Mouse (Mus musculus): ENCODE data around the gene Tspo. TPM values are rescaled to one million over a fixed set of nuclear protein-coding genes. Genes with fewer than 3 reads are reported as not detected.
A peak's percentile ranks its signal among the peaks of the same experiment; 100 is the strongest.

Gene Tspo
- polyA plus RNA-seq, 1 experiment from 2014 or later = 149 TPM

DNA sequence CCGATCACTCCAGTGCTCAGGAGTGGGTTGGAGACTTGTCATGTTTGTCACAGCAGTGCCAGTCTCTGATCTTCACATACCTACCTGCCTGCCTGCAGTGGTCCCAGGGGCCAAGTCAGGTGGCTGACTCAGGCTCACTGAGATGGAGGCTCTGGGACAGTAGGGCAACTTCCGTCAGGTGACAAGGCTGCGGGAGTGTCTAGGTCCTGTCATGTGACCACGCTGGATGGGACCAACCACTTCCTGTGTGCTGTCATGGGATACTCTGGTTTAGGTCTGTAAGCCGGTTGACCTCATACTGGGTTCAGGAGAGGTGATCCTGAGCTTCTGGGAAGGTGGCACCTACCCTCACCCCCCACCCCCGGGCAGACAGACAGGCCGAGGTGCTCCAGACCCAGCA is 17.4 kb upstream of the Tspo start:
- Histone ChIP-seq H3K36me3 (peaks cover 90% of the 10 kb centered on the region), H3K27ac (no peak overlapping the region)
- 91% methylated on average over 7 of the region's 7 CpGs for WGBS

DNA sequence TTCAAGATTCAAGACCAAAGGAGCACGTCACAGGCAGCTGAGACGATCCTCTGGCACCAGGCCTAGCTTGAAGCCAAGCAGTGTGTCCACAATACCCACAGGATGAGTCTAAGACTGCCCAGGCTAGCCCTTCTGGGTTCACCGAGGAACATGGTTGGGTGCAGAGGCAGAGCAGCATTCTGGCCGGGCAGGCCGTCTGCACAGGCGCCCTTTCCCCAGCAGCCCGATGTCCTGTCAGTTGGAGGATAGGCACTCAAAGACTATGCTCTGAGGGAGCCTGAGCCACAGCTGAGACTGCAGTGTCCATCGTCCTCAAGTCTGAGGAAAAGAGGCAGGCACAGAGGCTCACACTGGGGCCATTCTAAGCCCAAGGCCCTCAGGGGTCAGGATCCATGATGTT is 16.2 kb upstream of the Tspo start:
- no peaks in the 10 kb centered on the region for H3K9me3 ChIP-seq (replicated peaks)
- H3K27ac ChIP-seq = no peak overlapping the region
- H3K4me1 ChIP-seq (replicated peaks) = no peaks in the 10 kb centered on the region
- H3K4me2 ChIP-seq = no peak overlapping the region
- peaks cover 82% of the 10 kb centered on the region for H3K36me3 ChIP-seq
- ATAC-seq (replicated peaks; ENCODE audit: insufficient number of reproducible peaks, insufficient read depth, low FRiP score, low read depth) = no peak
- H3K27me3 ChIP-seq = no peaks in the 10 kb centered on the region
- 84% methylated on average over 8 of the region's 8 CpGs for WGBS
- no peak overlapping the region for H3K4me3 ChIP-seq
- no peak overlapping the region for H3K9ac ChIP-seq

More for the DNA sequence above, 17.4 kb upstream of the Tspo start:
- Histone ChIP-seq H3K9ac (no peak overlapping the region), H3K4me2 (no peak overlapping the region), H3K9me3 (replicated peaks) (no peaks in the 10 kb centered on the region), H3K4me3 (no peak overlapping the region), H3K4me1 (replicated peaks) (peaks cover 9% of the 10 kb centered on the region), H3K27me3 (no peaks in the 10 kb centered on the region)
- no peak for ATAC-seq (replicated peaks; ENCODE audit: insufficient number of reproducible peaks, insufficient read depth, low FRiP score, low read depth)

DNA sequence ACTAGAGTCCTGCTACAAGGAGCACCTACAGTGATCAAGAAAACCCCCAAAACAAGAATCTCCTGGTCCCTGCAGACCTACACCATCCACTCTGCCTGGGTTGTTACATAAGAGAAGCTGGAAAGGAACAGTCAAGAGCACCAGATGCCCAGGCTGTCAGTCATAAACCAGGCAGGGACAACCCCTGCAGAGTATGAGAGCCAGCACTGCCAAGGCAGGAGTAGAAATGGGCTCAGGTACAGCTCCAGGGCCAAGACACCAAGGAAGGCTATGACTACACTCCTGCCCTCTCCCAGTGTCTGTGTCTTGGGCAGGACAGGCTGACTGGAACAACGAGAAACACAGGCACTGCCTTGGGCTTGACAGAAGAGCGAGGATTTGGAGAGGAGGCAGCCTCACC is 13.3 kb upstream of the Tspo start:
- H3K9me3 ChIP-seq (replicated peaks) = no peaks in the 10 kb centered on the region
- H3K4me2 ChIP-seq = no peak overlapping the region
- peaks cover 58% of the 10 kb centered on the region for H3K36me3 ChIP-seq
- ATAC-seq (replicated peaks; ENCODE audit: insufficient number of reproducible peaks, insufficient read depth, low FRiP score, low read depth) = no peak
- H3K4me3 ChIP-seq = no peak overlapping the region
- peaks cover 8% of the 10 kb centered on the region for H3K4me1 ChIP-seq (replicated peaks)
- no peak overlapping the region for H3K9ac ChIP-seq
- no peaks in the 10 kb centered on the region for H3K27me3 ChIP-seq
- no peak overlapping the region for H3K27ac ChIP-seq
- 89% methylated on average over 2 of the region's 2 CpGs for WGBS

DNA sequence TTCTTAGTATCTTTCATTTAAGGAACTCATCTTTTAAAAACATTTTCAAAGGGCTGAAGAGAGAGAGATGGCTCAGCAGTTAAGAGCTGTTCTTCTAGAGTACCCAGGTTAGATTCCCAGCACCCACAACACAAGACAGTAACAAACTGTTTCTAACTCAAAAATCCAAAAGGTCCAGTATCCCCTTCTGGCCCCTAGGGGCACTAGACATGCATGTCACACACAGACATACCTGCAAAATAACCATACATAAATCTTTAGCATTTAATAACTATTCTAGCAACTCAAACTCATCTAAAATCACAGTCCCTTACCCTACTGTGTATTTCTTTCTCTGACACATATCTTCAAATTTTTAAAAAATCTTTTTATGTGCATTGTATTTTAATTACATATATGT is 9.6 kb upstream of the Tspo start:
- H3K27ac ChIP-seq = no peak overlapping the region
- H3K36me3 ChIP-seq = peaks cover 21% of the 10 kb centered on the region
- H3K27me3 ChIP-seq = no peaks in the 10 kb centered on the region
- H3K4me3 ChIP-seq = no peak overlapping the region
- H3K9ac ChIP-seq = no peak overlapping the region
- H3K4me2 ChIP-seq = no peak overlapping the region
- no peaks in the 10 kb centered on the region for H3K9me3 ChIP-seq (replicated peaks)
- no peak for ATAC-seq (replicated peaks; ENCODE audit: insufficient number of reproducible peaks, insufficient read depth, low FRiP score, low read depth)
- H3K4me1 ChIP-seq (replicated peaks) = peaks cover 13% of the 10 kb centered on the region

DNA sequence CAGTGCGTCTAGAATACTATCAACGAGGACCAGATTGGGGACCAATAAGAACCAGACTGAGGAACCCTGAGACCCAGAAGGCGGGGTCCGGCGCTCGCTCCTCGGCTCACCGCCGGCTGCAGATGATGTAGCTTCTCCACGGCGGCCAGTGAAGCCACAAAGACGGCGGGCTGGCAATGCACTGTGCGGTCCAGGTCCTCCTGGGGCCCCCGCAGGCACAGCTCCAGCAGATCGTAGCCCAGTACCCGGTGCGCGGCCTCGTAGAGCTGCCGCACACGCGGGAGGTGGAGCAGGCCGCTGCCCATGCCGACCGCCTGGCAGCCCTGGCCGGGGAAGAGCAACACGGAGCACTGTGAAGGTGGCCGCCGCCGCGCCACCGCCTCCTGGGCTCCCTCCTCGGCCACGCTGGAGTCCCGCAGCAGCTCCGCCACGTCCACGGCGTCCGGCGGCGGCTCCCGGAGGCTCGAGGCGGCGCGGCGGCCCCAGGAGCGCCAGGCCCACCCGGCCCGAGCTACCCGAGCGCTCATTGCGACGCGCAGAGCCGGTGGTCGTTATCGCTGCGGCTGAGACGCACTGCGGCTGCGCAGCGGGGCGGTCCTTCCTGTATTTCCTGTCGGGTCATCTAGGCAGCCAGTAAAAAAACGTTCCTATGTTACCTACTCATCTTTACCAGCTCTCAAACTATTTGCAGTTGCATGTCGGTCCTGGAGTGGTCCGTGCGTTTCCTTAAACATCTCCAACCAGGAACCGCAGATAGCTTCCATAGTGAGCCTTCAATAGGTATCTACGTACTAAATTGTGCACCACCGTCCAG is 8.0 kb upstream of the Tspo start:
- Histone ChIP-seq H3K27me3 (no peaks in the 10 kb centered on the region), H3K36me3 (peaks cover 6% of the 10 kb centered on the region; the same call in 1 of the 2 replicates), H3K4me2 (peak overlapping the region; percentile 91), H3K27ac (peak overlapping the region; percentile 91), H3K4me1 (replicated peaks) (peaks cover 13% of the 10 kb centered on the region), H3K9me3 (replicated peaks) (no peaks in the 10 kb centered on the region), H3K4me3 (peak overlapping the region; percentile 89), H3K9ac (peak overlapping the region; percentile 95)
- under 1% methylated on average over 66 of the region's 74 CpGs for WGBS
- ATAC-seq (replicated peaks; ENCODE audit: insufficient number of reproducible peaks, insufficient read depth, low FRiP score, low read depth) = peak; percentile 85

DNA sequence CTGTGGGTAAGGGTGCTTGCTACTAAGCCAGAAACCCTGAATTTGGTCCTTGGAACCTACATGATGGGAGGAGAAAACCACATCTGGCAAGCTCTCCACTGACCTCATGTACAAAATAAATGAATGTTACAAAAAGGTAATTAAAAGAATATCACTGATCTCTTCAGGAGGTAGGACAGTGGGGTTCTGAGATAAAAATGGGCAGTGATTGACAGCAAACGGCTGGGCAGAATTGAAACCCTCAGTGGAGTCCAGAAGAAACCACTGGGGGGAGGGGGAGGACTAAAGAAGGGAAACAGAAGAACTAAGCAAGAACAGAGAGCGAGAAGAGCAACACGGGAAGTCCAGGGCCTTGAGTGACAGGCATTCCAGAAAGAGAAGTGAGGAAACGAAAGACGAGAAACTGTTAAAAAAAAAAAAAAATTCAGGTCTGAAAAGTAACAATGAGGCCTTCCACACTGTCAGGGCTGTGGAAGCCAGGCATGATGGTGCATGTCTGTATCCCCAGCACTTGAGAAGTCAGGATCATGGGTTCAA is 2.4 kb upstream of the Tspo start:
- no peak for ATAC-seq (replicated peaks; ENCODE audit: insufficient number of reproducible peaks, insufficient read depth, low FRiP score, low read depth)
- Histone ChIP-seq H3K27ac (no peak overlapping the region), H3K27me3 (no peaks in the 10 kb centered on the region), H3K4me1 (replicated peaks) (peaks cover 24% of the 10 kb centered on the region), H3K4me3 (no peak overlapping the region), H3K9me3 (replicated peaks) (no peaks in the 10 kb centered on the region), H3K4me2 (no peak overlapping the region), H3K9ac (no peak overlapping the region), H3K36me3 (no peaks in the 10 kb centered on the region)
- WGBS = 49% methylated on average over 5 of the region's 5 CpGs

DNA sequence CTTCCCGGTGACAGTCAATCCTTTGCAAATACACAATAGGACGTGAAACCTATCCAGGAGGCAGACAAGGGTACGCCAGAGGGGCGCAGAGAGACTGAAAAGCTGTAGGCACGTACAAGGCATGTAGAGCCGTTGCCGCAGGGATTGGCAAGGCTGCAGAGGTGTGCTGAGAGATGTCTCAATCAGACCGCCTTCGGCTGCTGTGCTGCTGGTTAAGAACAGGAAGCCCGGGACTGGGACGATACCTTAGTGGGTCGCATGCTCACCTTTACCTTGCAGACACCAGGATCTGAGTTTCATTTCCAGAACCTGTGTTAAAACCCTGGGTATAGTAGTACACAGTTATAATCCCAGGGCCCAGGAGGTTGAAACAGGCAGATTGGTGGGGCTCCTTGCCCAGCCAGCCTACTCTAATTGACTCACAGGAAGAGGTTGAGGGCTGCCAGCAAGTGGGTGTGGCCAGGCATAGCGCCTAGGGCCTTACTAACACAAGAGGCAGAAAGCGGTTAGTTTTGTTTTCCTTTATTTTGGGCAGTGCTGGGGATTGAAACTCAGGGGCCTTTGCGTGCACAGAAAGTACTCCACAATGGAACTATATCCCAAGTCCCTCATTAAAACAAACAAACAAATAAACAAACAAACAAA is 644 bp upstream of the Tspo start:
- peak overlapping the region; percentile 70 for H3K27ac ChIP-seq
- 35% methylated on average over 15 of the region's 15 CpGs for WGBS
- H3K36me3 ChIP-seq = no peaks in the 10 kb centered on the region
- ATAC-seq (replicated peaks; ENCODE audit: insufficient number of reproducible peaks, insufficient read depth, low FRiP score, low read depth) = 0 out of 2 replicates have a peak, but pooled peaks have one; percentile 49
- H3K4me2 ChIP-seq = peak overlapping the region; percentile 88
- no peaks in the 10 kb centered on the region for H3K27me3 ChIP-seq
- H3K9me3 ChIP-seq (replicated peaks) = no peaks in the 10 kb centered on the region
- H3K4me3 ChIP-seq = peak overlapping the region; percentile 65
- peak overlapping the region; percentile 66; the same call in 1 of the 2 replicates for H3K9ac ChIP-seq
- peaks cover 23% of the 10 kb centered on the region for H3K4me1 ChIP-seq (replicated peaks)

DNA sequence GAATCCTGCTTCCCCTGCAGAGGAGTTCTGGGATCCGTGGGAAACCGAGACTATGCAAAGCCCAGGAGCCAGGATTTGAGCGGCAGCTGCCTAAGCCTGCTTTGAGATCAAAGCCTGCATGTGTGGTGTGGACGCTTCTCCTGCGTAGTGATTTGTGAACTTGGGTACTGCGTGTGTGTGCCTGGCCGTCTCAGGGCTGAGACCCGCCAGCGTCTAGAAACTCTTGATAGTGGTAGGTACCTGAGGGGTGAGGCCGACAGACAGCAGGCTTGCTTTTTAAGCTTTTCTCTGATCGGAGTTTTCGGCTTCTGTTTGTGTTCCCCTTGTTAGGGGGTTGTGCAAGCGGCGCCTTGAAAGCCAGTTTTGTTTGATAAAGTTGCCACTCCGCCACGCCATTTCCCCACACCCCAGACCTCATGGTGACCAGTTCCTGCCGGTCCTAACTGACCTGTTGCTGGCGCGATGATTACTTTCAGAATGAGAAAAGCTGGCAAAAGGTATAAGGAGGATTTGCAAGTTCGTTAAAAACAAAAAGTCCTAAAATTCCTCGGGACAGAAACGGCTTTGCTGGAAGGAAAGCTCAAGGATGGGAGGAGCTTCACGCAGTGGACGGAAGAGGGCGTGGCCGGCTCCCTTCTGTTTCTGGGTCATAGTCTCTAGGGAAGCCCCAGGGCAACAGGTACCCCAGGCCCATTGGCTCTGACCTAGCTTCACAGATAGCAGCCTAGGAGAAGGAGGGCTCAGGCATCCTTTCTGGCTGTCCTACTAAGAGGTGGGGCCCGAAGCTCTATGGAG is 662 bp downstream of the Tspo start:
- peak; percentile 48 for ATAC-seq (replicated peaks; ENCODE audit: insufficient number of reproducible peaks, insufficient read depth, low FRiP score, low read depth)
- peaks cover 23% of the 10 kb centered on the region for H3K4me1 ChIP-seq (replicated peaks)
- H3K36me3 ChIP-seq = no peaks in the 10 kb centered on the region
- H3K4me3 ChIP-seq = peak overlapping the region; percentile 65
- peak overlapping the region; percentile 70 for H3K27ac ChIP-seq
- H3K27me3 ChIP-seq = no peaks in the 10 kb centered on the region
- H3K4me2 ChIP-seq = peak overlapping the region; percentile 88
- WGBS = 2% methylated on average over 27 of the region's 27 CpGs
- no peaks in the 10 kb centered on the region for H3K9me3 ChIP-seq (replicated peaks)
- peak overlapping the region; percentile 66 for H3K9ac ChIP-seq

DNA sequence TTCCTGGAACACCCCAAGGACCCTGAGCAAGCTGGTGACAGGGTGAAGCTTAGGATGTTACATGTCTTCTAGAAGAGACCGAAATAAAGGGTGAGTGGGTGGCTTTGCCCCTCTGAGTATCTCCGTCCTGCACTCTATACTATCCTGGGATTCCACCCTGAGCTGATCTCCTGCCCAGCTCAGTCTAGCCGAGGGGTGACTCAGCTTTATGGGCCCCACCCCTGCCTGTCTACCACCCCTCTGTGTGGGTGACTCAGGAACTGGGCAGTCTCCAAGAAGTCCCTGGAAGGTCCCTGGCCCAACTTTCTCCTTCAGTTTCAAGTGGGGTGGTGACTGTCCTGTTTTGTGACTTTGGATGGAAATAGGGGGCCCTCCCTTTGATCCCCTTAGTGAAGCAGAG is 2.0 kb downstream of the Tspo start:
- Histone ChIP-seq H3K4me3 (no peak overlapping the region), H3K36me3 (no peaks in the 10 kb centered on the region), H3K9ac (no peak overlapping the region), H3K9me3 (replicated peaks) (no peaks in the 10 kb centered on the region), H3K4me1 (replicated peaks) (peaks cover 26% of the 10 kb centered on the region), H3K4me2 (no peak overlapping the region), H3K27me3 (no peaks in the 10 kb centered on the region), H3K27ac (no peak overlapping the region)
- no peak for ATAC-seq (replicated peaks; ENCODE audit: insufficient number of reproducible peaks, insufficient read depth, low FRiP score, low read depth)
- WGBS = 65% methylated on average over 3 of the region's 3 CpGs

DNA sequence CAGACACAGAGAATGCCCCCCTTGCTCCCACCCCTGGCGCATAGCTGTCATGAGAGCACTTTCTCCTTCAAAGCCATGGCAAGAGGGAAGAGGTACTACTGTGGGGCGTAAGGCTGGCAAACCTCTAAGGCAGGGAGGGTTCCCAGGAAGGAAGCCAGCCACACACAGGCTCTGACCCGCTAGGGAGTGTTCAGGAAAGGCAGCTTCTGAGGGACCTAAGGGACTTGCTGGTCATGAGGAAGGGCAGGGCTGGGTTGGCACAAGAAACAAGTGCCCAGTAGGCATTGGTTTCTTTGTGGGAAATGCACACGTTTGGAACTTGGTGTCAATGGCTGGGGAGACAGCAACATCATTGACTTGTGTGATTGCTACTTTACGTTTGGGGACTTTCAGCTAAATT is 2.6 kb downstream of the Tspo start:
- no peak for ATAC-seq (replicated peaks; ENCODE audit: insufficient number of reproducible peaks, insufficient read depth, low FRiP score, low read depth)
- H3K36me3 ChIP-seq = no peaks in the 10 kb centered on the region
- no peak overlapping the region for H3K9ac ChIP-seq
- no peak overlapping the region for H3K4me3 ChIP-seq
- no peaks in the 10 kb centered on the region for H3K27me3 ChIP-seq
- H3K27ac ChIP-seq = no peak overlapping the region
- H3K4me2 ChIP-seq = no peak overlapping the region
- WGBS = 74% methylated on average over 5 of the region's 5 CpGs
- no peaks in the 10 kb centered on the region for H3K9me3 ChIP-seq (replicated peaks)
- peaks cover 26% of the 10 kb centered on the region for H3K4me1 ChIP-seq (replicated peaks)

DNA sequence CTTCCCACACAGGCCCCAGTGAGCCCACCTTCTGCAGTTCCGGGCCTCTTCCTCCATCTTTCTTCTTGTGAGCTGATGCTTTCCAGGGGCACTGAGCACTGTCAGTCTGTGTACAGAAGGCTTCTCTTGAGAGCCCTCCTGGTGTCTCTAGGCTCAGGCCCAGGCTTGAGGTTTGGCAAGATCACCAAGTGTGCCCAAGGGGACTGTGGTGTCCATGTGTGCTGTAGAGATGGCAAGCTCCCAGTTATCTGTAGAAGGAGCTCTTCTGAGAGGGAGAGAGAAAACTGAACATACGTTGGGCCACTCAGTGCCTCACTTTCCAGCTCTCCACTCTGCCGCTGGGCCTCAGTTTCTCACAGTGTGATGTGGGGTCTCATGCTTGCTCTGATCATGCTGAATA is 4.3 kb downstream of the Tspo start:
- no peak for ATAC-seq (replicated peaks; ENCODE audit: insufficient number of reproducible peaks, insufficient read depth, low FRiP score, low read depth)
- Histone ChIP-seq H3K4me1 (replicated peaks) (peaks cover 24% of the 10 kb centered on the region), H3K27me3 (no peaks in the 10 kb centered on the region), H3K9me3 (replicated peaks) (no peaks in the 10 kb centered on the region), H3K4me3 (no peak overlapping the region), H3K4me2 (no peak overlapping the region), H3K27ac (no peak overlapping the region), H3K36me3 (peaks cover 5% of the 10 kb centered on the region; the same call in 1 of the 2 replicates), H3K9ac (no peak overlapping the region)
- WGBS = 86% methylated on average over 3 of the region's 3 CpGs
